Mouse (Mus musculus) bone marrow, adult 2 months (tissue): ENCODE results near the gene Serpina3a.

Experiments
- CTCF ChIP-seq: fragments of 200-500 bp; IDR thresholded peaks from 2 replicates; pipeline ENCODE4 v1.5.1; 2011; ENCODE audit warnings: low read length, control low read depth; ENCODE audit not compliant: control insufficient read depth, insufficient read depth
- POLR2A ChIP-seq: fragments of 200-500 bp; IDR thresholded peaks from 2 replicates; pipeline ENCODE4 v1.6.1; 2011; ENCODE audit warnings: low read depth, mild to moderate bottlenecking, control low read depth, low read length, borderline replicate concordance; ENCODE audit not compliant: control insufficient read depth

DNA sequence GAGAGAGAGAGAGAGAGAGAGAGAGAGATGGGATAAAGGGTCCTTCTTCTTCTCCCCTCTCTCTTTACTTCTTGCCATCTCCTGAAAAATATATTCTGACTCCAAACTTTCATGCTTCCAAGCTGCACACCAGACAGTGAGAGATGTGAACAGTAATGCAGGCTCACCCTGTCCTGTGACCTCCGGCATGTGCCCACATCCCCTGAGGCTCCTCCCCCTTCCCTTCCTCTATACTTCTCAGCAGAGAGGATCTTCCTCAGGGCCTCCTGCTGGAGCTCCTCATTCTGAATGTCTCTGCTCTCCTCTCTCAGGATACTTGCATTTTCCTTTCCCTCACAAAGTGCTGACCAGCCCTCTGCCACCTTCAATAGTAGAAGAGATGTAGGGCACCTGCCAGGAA, 29.9 kb downstream of the Serpina3a start:
- no peak for TF ChIP-seq CTCF
- TF ChIP-seq POLR2A: no peak
